Mouse (Mus musculus) gastrocnemius, postnatal 14 days (tissue): ENCODE data around the gene Fbxo47. TPM values are rescaled to one million over a fixed set of nuclear protein-coding genes. Genes with fewer than 3 reads are reported as not detected.

Experiments
- DNase-seq: peaks from one replicate; pipeline ENCODE4 v3.0.0; 2021; ENCODE audit warnings: mixed read lengths
- intact Hi-C: fragments of 180-260 bp; cut with DNase I; formaldehyde crosslinking; loops from one replicate; pipeline ENCODE4 v1.15.1; 2025; ENCODE audit warnings: low total_unique reads
- total RNA-seq, 2 experiments: library from RNA; stranded (reverse); gene quantifications; 2 replicates each; pipeline ENCODE4 v1.2.3; 2021

Fbxo47 gene
- total RNA-seq, 2 experiments from 2014 or later: 0.11 to 0.12 TPM

DNA sequence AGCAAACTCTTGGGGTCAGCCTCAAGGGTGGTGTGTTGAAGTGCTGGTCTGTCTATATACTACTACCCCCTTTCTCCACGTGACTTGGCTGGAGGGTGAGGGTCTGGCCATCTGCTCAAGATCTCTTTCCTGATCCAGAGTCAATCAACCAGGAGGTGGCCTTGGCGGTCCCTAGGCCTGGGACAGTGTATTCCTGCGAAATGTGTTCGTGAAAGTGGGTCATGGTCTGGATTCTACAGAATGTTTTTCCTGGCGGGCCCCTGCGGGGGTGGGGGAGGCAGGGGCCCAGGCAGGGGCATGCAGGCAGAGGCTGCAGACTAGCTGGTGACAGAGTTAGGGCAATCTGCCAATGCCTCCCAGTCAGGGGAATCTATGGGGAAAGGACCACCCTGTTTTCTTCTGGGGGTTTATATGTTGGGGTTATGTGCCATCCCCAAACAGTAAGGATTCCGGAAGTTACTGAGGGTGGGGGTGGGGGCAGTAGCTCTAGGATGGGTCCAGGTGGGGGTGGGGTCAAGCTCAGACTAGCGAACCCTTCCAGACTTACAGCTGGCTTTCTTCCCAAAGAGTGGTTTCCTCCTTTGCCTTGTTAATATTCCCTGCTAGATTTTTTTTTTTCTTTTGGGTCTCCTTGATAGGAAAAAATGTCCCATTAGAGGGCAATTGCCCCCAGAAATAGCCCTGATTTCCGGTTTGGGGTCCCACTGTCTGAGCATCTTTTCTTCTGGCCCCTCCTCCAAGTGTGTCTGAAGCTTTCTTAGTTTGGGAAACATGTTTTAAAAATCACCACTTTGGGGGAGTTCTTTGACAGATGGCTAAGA lies 78.9 kb downstream of the Fbxo47 start:
- intact Hi-C loops: no loop called here
- DNase-seq: no peak

DNA sequence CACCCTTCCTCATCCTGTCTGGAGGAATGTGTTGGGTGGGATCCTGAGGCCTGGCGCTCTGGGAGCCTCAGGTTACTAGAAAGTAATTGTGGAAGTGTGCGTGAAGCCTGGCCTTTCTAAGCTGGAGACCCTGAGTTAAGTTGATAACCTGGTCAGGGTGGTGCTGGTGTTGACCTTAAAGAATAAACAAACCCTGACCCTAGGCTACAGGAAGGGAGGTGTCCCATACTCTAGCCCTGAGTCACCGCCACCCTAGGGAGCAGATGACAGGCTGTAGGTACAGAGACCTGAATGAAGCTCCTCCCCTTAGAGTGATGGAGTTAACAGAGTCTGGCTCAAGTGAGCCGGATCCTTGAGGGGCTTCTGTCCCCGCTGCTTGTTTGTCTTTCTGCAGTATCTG lies 80.1 kb downstream of the Fbxo47 start:
- intact Hi-C loops: no loop called here
- DNase-seq: no peak

Other genes starting within 250 kb of the Fbxo47 start
- 10 to 100 TPM; 26.2 to 27.4 TPM for gene Mllt6, start 220.7 kb downstream of the Fbxo47 start, total RNA-seq
- 100 to 1,000 TPM; 105 to 116 TPM for gene Cisd3, start 198.3 kb downstream of the Fbxo47 start, total RNA-seq
- gene Pcgf2, start 183.7 kb downstream of the Fbxo47 start, total RNA-seq: 1 to 10 TPM; 6.5 to 7.7 TPM
- 100 to 1,000 TPM; 146 to 154 TPM for gene Psmb3, start 180.8 kb downstream of the Fbxo47 start, total RNA-seq
- 10 to 100 TPM; 33.3 to 38.5 TPM for gene Pip4k2b, start 139.4 kb downstream of the Fbxo47 start, total RNA-seq
- 1 to 10 TPM; 6.0 to 6.7 TPM for gene Cwc25, start 117.6 kb downstream of the Fbxo47 start, total RNA-seq
- not detected for gene 1700001P01Rik, start 108.2 kb downstream of the Fbxo47 start, total RNA-seq
- gene Rpl23, start 101.7 kb downstream of the Fbxo47 start, total RNA-seq: 100 to 1,000 TPM; 607 to 676 TPM
- 10 to 100 TPM; 29.9 to 39.5 TPM for gene Lasp1, start 85.2 kb downstream of the Fbxo47 start, total RNA-seq
- 1 to 10 TPM in 1 of 2 experiments, under 1 TPM in 1; 0.84 to 1.5 TPM for gene B230217C12Rik, start 43.4 kb downstream of the Fbxo47 start, total RNA-seq
- 1 to 10 TPM; 6.2 to 8.0 TPM for gene Plxdc1, start 102.3 kb upstream of the Fbxo47 start, total RNA-seq
- gene Arl5c, start 112.0 kb upstream of the Fbxo47 start, total RNA-seq: under 1 TPM; 0.64 to 0.75 TPM
- 100 to 1,000 TPM; 281 to 311 TPM for gene Cacnb1, start 138.9 kb upstream of the Fbxo47 start, total RNA-seq
- gene Rpl19, start 142.6 kb upstream of the Fbxo47 start, total RNA-seq: 100 to 1,000 TPM; 628 to 686 TPM
- under 1 TPM; 0.07 to 0.29 TPM for gene Stac2, start 169.3 kb upstream of the Fbxo47 start, total RNA-seq